Mouse (Mus musculus) cortical plate, adult 2 months (tissue): ENCODE data around the gene Gm9945. TPM values are rescaled to one million over a fixed set of nuclear protein-coding genes. Genes with fewer than 3 reads are reported as not detected.
A peak's percentile ranks its signal among the peaks of the same experiment; 100 is the strongest.

Experiments
- H3K27ac ChIP-seq: fragments of 200-500 bp; 2 replicates; pipeline ENCODE4 v1.5.1; 2012; ENCODE audit warnings: low read length, control low read depth, inconsistent platforms; ENCODE audit not compliant: insufficient read depth
- H3K4me1 ChIP-seq: fragments of 200-500 bp; 2 replicates; pipeline ENCODE4 v1.6.1; 2011; ENCODE audit warnings: low read length; ENCODE audit not compliant: control insufficient read depth, insufficient read depth
- H3K4me3 ChIP-seq: fragments of 200-500 bp; 2 replicates; pipeline ENCODE4 v1.5.1; 2011; ENCODE audit warnings: mild to moderate bottlenecking, low read length, control low read depth; ENCODE audit not compliant: insufficient read depth
- CTCF ChIP-seq: fragments of 200-500 bp; IDR thresholded peaks from 2 replicates; pipeline ENCODE4 v1.5.1; 2011; ENCODE audit warnings: mild to moderate bottlenecking, control low read depth, low read length; ENCODE audit not compliant: insufficient read depth; ENCODE audit errors: extremely low read depth
- POLR2A ChIP-seq: fragments of 200-500 bp; IDR thresholded peaks from 2 replicates; pipeline ENCODE4 v1.6.1; 2011; ENCODE audit warnings: mild to moderate bottlenecking, low read length, control low read depth; ENCODE audit not compliant: insufficient read depth; ENCODE audit errors: extremely low read depth
- polyA plus RNA-seq: library from polyadenylated mRNA; depleted of rRNA; stranded (reverse); fragments of >200 nt; gene quantifications from 2 replicates; pipeline ENCODE4 v1.2.3, GENCODE M21; 2012; rRNA removed

Gm9945 gene
- polyA plus RNA-seq, 1 experiment = 0.48 TPM

DNA sequence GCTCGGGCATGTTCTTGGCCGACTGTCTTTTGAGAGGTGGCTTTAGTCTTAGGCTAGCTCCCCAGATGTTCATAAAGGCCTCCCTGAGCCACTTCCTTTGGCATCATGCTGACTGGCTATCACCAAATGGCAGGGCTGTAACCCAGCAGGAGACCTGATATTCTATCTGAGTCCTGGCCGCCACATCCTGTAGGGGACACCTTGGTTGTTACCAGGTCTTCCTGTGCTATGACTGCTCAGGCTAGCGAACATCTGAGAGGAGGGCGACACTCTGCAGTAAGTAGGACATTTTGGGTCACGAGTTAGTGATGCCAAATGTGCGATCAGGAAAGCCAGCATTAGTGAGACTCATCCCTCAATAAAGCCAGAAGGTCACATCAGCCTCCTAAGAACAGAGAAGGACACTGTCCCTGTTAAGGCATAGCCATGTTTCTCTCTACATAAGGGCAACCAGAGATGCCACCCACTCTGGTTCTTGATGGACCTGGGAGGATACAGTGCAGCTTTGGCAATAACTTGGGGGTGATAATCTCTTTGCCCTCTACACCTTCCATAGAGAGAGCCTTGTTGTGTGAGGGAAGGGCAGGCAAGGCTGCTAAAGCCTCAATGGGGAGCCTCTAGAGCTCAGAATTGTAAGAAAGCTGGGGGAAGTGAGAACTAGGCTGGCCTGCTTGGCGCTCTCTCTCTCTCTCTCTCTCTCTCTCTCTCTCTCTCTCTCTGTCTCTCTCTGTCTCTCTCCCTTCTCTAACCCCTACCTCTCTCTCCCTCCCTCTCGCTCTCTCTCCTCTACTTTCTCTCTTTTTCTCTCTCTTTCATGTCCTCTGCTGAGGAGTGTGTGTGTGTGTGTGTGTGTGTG, 48.7 kb downstream of the Gm9945 start:
- Histone ChIP-seq H3K27ac (peak overlapping the region; percentile 50), H3K4me3 (no peak overlapping the region), H3K4me1 (peaks cover 31% of the 10 kb centered on the region)
- TF ChIP-seq CTCF (no peak), POLR2A (no peak)

DNA sequence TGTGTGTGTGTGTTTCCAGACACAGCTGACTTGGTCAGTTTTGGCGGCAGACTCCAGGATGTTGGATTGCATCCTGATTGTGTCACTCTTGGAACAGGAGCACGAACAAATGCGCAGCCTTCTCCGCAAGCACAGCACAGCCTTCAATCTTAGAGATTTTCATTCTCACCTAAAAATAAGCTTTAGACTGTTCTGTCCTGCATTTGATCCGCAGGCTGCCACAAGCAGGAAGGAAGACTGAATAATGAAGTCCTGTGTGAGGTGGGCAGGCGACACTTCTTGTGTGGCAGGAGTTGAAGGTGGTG, 49.2 kb downstream of the Gm9945 start:
- Histone ChIP-seq H3K27ac (peak overlapping the region; percentile 50), H3K4me3 (no peak overlapping the region)

DNA sequence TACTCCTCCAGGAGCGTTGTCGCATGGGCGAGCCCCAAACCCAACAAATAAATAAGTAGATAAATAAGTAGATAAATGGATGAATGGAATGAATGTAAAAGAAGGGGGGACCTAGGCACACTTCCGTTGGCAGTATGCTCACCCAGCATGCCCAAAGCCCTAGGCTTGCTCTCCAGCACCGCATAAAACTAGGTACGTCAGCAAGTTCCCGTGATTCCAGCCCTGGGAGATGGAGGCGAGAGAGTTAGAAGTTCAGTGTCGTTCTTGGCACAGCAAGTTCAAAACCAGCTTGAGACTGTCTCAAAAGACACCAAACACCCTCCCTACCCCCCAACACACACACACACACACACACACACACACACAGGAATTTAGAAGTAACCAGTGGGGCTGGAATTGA, 50.0 kb downstream of the Gm9945 start:
- no peak for TF ChIP-seq CTCF
- no peak for TF ChIP-seq POLR2A
- Histone ChIP-seq H3K27ac (no peak overlapping the region), H3K4me3 (no peak overlapping the region), H3K4me1 (peaks cover 27% of the 10 kb centered on the region)

More for the DNA sequence above, 49.2 kb downstream of the Gm9945 start:
- H3K4me1 ChIP-seq = peaks cover 31% of the 10 kb centered on the region
- TF ChIP-seq CTCF (no peak), POLR2A (no peak)

Other genes starting within 250 kb of the Gm9945 start
- gene Hspa4, start 179.7 kb upstream of the Gm9945 start, polyA plus RNA-seq = 75.5 and 80.3 TPM in 2 replicates
- gene Zcchc10, start 155.5 kb upstream of the Gm9945 start, polyA plus RNA-seq = 11.0 and 11.2 TPM in 2 replicates
- 38.5 and 38.6 TPM in 2 replicates for gene Aff4, start 129.3 kb upstream of the Gm9945 start, polyA plus RNA-seq
- not detected in 2 replicates for gene Leap2, start 57.0 kb upstream of the Gm9945 start, polyA plus RNA-seq
- gene Uqcrq, start 49.3 kb upstream of the Gm9945 start, polyA plus RNA-seq = 413 and 414 TPM in 2 replicates
- 2.2 and 2.3 TPM in 2 replicates for gene Gdf9, start 49.1 kb upstream of the Gm9945 start, polyA plus RNA-seq
- gene Gm10447, start 23.1 kb upstream of the Gm9945 start, polyA plus RNA-seq = 0.04 and 0.10 TPM in 2 replicates
- 6.5 and 6.8 TPM in 2 replicates for gene Shroom1, start 23.0 kb upstream of the Gm9945 start, polyA plus RNA-seq
- not detected in 2 replicates for gene Gm9837, start 9.7 kb upstream of the Gm9945 start, polyA plus RNA-seq
- gene Sowaha, start 108 bp downstream of the Gm9945 start, polyA plus RNA-seq = 54.0 and 56.1 TPM in 2 replicates
- gene Sept8, start 39.1 kb downstream of the Gm9945 start, polyA plus RNA-seq = 379 TPM in 2 replicates
- 98.7 and 107 TPM in 2 replicates for gene Kif3a, start 87.2 kb downstream of the Gm9945 start, polyA plus RNA-seq
- gene Il4, start 138.5 kb downstream of the Gm9945 start, polyA plus RNA-seq = not detected in 2 replicates
- gene Il13, start 154.5 kb downstream of the Gm9945 start, polyA plus RNA-seq = not detected in 2 replicates
- 6.1 and 6.8 TPM in 2 replicates for gene Rad50, start 227.2 kb downstream of the Gm9945 start, polyA plus RNA-seq
- gene Il5, start 240.6 kb downstream of the Gm9945 start, polyA plus RNA-seq = 0.15 and 0.34 TPM in 2 replicates